Mouse (Mus musculus) G1E-ER4 (cell line): Measurements from ENCODE around the gene Smpd1. TPM values are rescaled to one million over a fixed set of nuclear protein-coding genes. Genes with fewer than 3 reads are reported as not detected.

Experiments used
- GATA1 ChIP-seq: IDR thresholded peaks from one replicate; pipeline ENCODE4 v1.8.0; 2012; ENCODE audit warnings: low read length, inconsistent platforms
- polyA plus RNA-seq: library from polyadenylated mRNA; stranded (reverse); fragments of >175 nt; gene quantifications from 2 replicates; pipeline ENCODE4 v1.2.3, GENCODE M21; 2012

Smpd1 gene
- polyA plus RNA-seq, 1 experiment = 24.4 TPM

- TF ChIP-seq GATA1 = no peak
Measured at GRCm38 (mm10) chr7:105578481-105578880, 24.3 kb downstream of the Smpd1 start.

- no peak for TF ChIP-seq GATA1
Measured at GRCm38 (mm10) chr7:105580627-105581089, 26.5 kb downstream of the Smpd1 start.

GRCm38 (mm10) chr7:105581094-105581703, 27.0 kb downstream of the Smpd1 start, which contains the start of gene Apbb1:
Gene Apbb1, minus strand, starts transcription at chr7:105581653.
- no peak for TF ChIP-seq GATA1

- no peak for TF ChIP-seq GATA1
Measured at GRCm38 (mm10) chr7:105581959-105582358, 27.8 kb downstream of the Smpd1 start.

GRCm38 (mm10) chr7:105588325-105588912, 34.3 kb downstream of the Smpd1 start:
- TF ChIP-seq GATA1 = no peak

GRCm38 (mm10) chr7:105590097-105590496, 35.9 kb downstream of the Smpd1 start:
- TF ChIP-seq GATA1 = no peak

- no peak for TF ChIP-seq GATA1
Measured at GRCm38 (mm10) chr7:105602860-105603623, 48.9 kb downstream of the Smpd1 start.

Other genes with a start within 250 kb of the Smpd1 start
- not detected in 2 replicates for gene Olfr689, start 243.2 kb upstream of the Smpd1 start, polyA plus RNA-seq
- not detected in 2 replicates for gene Olfr690, start 220.3 kb upstream of the Smpd1 start, polyA plus RNA-seq
- not detected in 2 replicates for gene Olfr691, start 212.1 kb upstream of the Smpd1 start, polyA plus RNA-seq
- not detected in 2 replicates for gene Olfr692, start 186.1 kb upstream of the Smpd1 start, polyA plus RNA-seq
- not detected in 2 replicates for gene Gm5901, start 179.3 kb upstream of the Smpd1 start, polyA plus RNA-seq
- gene Fam160a2, start 154.3 kb upstream of the Smpd1 start, polyA plus RNA-seq = 41.2 TPM in 2 replicates
- not detected in 2 replicates for gene Cnga4, start 149.8 kb upstream of the Smpd1 start, polyA plus RNA-seq
- not detected in 2 replicates for gene Cckbr, start 128.6 kb upstream of the Smpd1 start, polyA plus RNA-seq
- gene Cavin3, start 72.1 kb upstream of the Smpd1 start, polyA plus RNA-seq = not detected in 2 replicates
- 0.05 TPM in 1 of 2 replicates, not detected in the other for gene Apbb1, start 27.3 kb downstream of the Smpd1 start, polyA plus RNA-seq
- gene Hpx, start 45.8 kb downstream of the Smpd1 start, polyA plus RNA-seq = not detected in 2 replicates
- 8.4 and 8.6 TPM in 2 replicates for gene Trim3, start 79.2 kb downstream of the Smpd1 start, polyA plus RNA-seq
- 339 and 340 TPM in 2 replicates for gene Timm10b, start 85.7 kb downstream of the Smpd1 start, polyA plus RNA-seq
- gene Arfip2, start 86.1 kb downstream of the Smpd1 start, polyA plus RNA-seq = 54.8 and 69.6 TPM in 2 replicates
- 49.4 and 234 TPM in 2 replicates for gene Gm45799, start 86.2 kb downstream of the Smpd1 start, polyA plus RNA-seq
- gene Dnhd1, start 96.5 kb downstream of the Smpd1 start, polyA plus RNA-seq = not detected in 2 replicates
- gene Ilk, start 182.2 kb downstream of the Smpd1 start, polyA plus RNA-seq = 25.1 and 28.4 TPM in 2 replicates
- gene Rrp8, start 183.0 kb downstream of the Smpd1 start, polyA plus RNA-seq = 26.5 and 34.9 TPM in 2 replicates
- gene Taf10, start 190.0 kb downstream of the Smpd1 start, polyA plus RNA-seq = 377 and 536 TPM in 2 replicates
- 36.5 and 56.7 TPM in 2 replicates for gene Tpp1, start 197.9 kb downstream of the Smpd1 start, polyA plus RNA-seq
- gene Dchs1, start 233.3 kb downstream of the Smpd1 start, polyA plus RNA-seq = not detected in 2 replicates